Mouse (Mus musculus): ENCODE measurements around the gene Tiparp. TPM values are rescaled to one million over a fixed set of nuclear protein-coding genes. Genes with fewer than 3 reads are reported as not detected.
A peak's percentile ranks its signal among the peaks of the same experiment; 100 is the strongest.

Gene Tiparp
- polyA plus RNA-seq, 1 experiment, result 6.6 TPM

GRCm38 (mm10) chr3:65535087-65535761, 7.0 kb downstream of the Tiparp start:
- no peaks in the 10 kb centered on the region for H3K27me3 ChIP-seq (ENCODE audit: control insufficient read depth, insufficient read depth, low read length)
- DNase-seq, result no peak

GRCm38 (mm10) chr3:65537288-65537687, 9.1 kb downstream of the Tiparp start:
- no peak for TF ChIP-seq POLR2A (IDR thresholded peaks at IDR 0.05; ENCODE audit: control insufficient read depth, extremely low read depth, insufficient read depth, low read length, poor library complexity)
- TF ChIP-seq CTCF (IDR thresholded peaks at IDR 0.05; ENCODE audit: borderline replicate concordance, control insufficient read depth, extremely low read depth, insufficient read depth, low read length, poor library complexity), result no peak
- DNase-seq, result peak; percentile 34
- no peak overlapping the region for H3K27ac ChIP-seq (ENCODE audit: control insufficient read depth, insufficient read depth, low read length)
- H3K4me3 ChIP-seq (ENCODE audit: control insufficient read depth, insufficient read depth, low read length), result no peak overlapping the region
- no peaks in the 10 kb centered on the region for H3K4me1 ChIP-seq (replicated peaks; ENCODE audit: control insufficient read depth, insufficient read depth, low read length)
- no peaks in the 10 kb centered on the region for H3K27me3 ChIP-seq (ENCODE audit: control insufficient read depth, insufficient read depth, low read length)
- H3K36me3 ChIP-seq (ENCODE audit: control insufficient read depth, insufficient read depth, low read length), result no peaks in the 10 kb centered on the region
- 27% methylated on average over 1 of the region's 1 CpGs for WGBS

More at GRCm38 (mm10) chr3:65535087-65535761, 7.0 kb downstream of the Tiparp start:
- Histone ChIP-seq H3K36me3 (ENCODE audit: control insufficient read depth, insufficient read depth, low read length) (no peaks in the 10 kb centered on the region), H3K4me1 (replicated peaks; ENCODE audit: control insufficient read depth, insufficient read depth, low read length) (no peaks in the 10 kb centered on the region), H3K27ac (ENCODE audit: control insufficient read depth, insufficient read depth, low read length) (no peak overlapping the region), H3K4me3 (ENCODE audit: control insufficient read depth, insufficient read depth, low read length) (no peak overlapping the region)
- no peak for TF ChIP-seq CTCF (IDR thresholded peaks at IDR 0.05; ENCODE audit: borderline replicate concordance, control insufficient read depth, extremely low read depth, insufficient read depth, low read length, poor library complexity)
- no peak for TF ChIP-seq POLR2A (IDR thresholded peaks at IDR 0.05; ENCODE audit: control insufficient read depth, extremely low read depth, insufficient read depth, low read length, poor library complexity)

GRCm38 (mm10) chr3:65540906-65541551, 12.8 kb downstream of the Tiparp start:
- no peak for TF ChIP-seq CTCF (IDR thresholded peaks at IDR 0.05; ENCODE audit: borderline replicate concordance, control insufficient read depth, extremely low read depth, insufficient read depth, low read length, poor library complexity)
- no peak for TF ChIP-seq POLR2A (IDR thresholded peaks at IDR 0.05; ENCODE audit: control insufficient read depth, extremely low read depth, insufficient read depth, low read length, poor library complexity)
- no peak for DNase-seq
- Histone ChIP-seq H3K36me3 (ENCODE audit: control insufficient read depth, insufficient read depth, low read length) (no peaks in the 10 kb centered on the region), H3K4me1 (replicated peaks; ENCODE audit: control insufficient read depth, insufficient read depth, low read length) (no peaks in the 10 kb centered on the region), H3K4me3 (ENCODE audit: control insufficient read depth, insufficient read depth, low read length) (no peak overlapping the region), H3K27me3 (ENCODE audit: control insufficient read depth, insufficient read depth, low read length) (no peaks in the 10 kb centered on the region), H3K27ac (ENCODE audit: control insufficient read depth, insufficient read depth, low read length) (no peak overlapping the region)
- WGBS, result 98% methylated on average over 6 of the region's 6 CpGs

- Histone ChIP-seq H3K4me1 (replicated peaks; ENCODE audit: control insufficient read depth, insufficient read depth, low read length) (no peaks in the 10 kb centered on the region), H3K36me3 (ENCODE audit: control insufficient read depth, insufficient read depth, low read length) (no peaks in the 10 kb centered on the region), H3K27me3 (ENCODE audit: control insufficient read depth, insufficient read depth, low read length) (no peaks in the 10 kb centered on the region), H3K27ac (ENCODE audit: control insufficient read depth, insufficient read depth, low read length) (no peak overlapping the region), H3K4me3 (ENCODE audit: control insufficient read depth, insufficient read depth, low read length) (no peak overlapping the region)
- no peak for DNase-seq
- no peak for TF ChIP-seq POLR2A (IDR thresholded peaks at IDR 0.05; ENCODE audit: control insufficient read depth, extremely low read depth, insufficient read depth, low read length, poor library complexity)
- no peak for TF ChIP-seq CTCF (IDR thresholded peaks at IDR 0.05; ENCODE audit: borderline replicate concordance, control insufficient read depth, extremely low read depth, insufficient read depth, low read length, poor library complexity)
- 86% methylated on average over 4 of the region's 4 CpGs for WGBS
These were observed 13.3 kb downstream of the Tiparp start for GRCm38 (mm10) chr3:65541552-65541935.

- H3K4me1 ChIP-seq (replicated peaks; ENCODE audit: control insufficient read depth, insufficient read depth, low read length), result no peaks in the 10 kb centered on the region
- TF ChIP-seq POLR2A (IDR thresholded peaks at IDR 0.05; ENCODE audit: control insufficient read depth, extremely low read depth, insufficient read depth, low read length, poor library complexity) (no peak), CTCF (IDR thresholded peaks at IDR 0.05; ENCODE audit: borderline replicate concordance, control insufficient read depth, extremely low read depth, insufficient read depth, low read length, poor library complexity) (no peak)
- no peak overlapping the region for H3K27ac ChIP-seq (ENCODE audit: control insufficient read depth, insufficient read depth, low read length)
- H3K36me3 ChIP-seq (ENCODE audit: control insufficient read depth, insufficient read depth, low read length), result peaks cover 28% of the 10 kb centered on the region
- WGBS, result 89% methylated on average over 6 of the region's 6 CpGs
- no peaks in the 10 kb centered on the region for H3K27me3 ChIP-seq (ENCODE audit: control insufficient read depth, insufficient read depth, low read length)
- no peak overlapping the region for H3K4me3 ChIP-seq (ENCODE audit: control insufficient read depth, insufficient read depth, low read length)
- DNase-seq, result no peak
These were observed 21.6 kb downstream of the Tiparp start for GRCm38 (mm10) chr3:65549785-65550184.

GRCm38 (mm10) chr3:65551065-65551464, 22.9 kb downstream of the Tiparp start:
- H3K4me3 ChIP-seq (ENCODE audit: control insufficient read depth, insufficient read depth, low read length), result no peak overlapping the region
- 97% methylated on average over 5 of the region's 5 CpGs for WGBS
- DNase-seq, result no peak
- H3K4me1 ChIP-seq (replicated peaks; ENCODE audit: control insufficient read depth, insufficient read depth, low read length), result no peaks in the 10 kb centered on the region
- TF ChIP-seq POLR2A (IDR thresholded peaks at IDR 0.05; ENCODE audit: control insufficient read depth, extremely low read depth, insufficient read depth, low read length, poor library complexity) (no peak), CTCF (IDR thresholded peaks at IDR 0.05; ENCODE audit: borderline replicate concordance, control insufficient read depth, extremely low read depth, insufficient read depth, low read length, poor library complexity) (no peak)
- H3K36me3 ChIP-seq (ENCODE audit: control insufficient read depth, insufficient read depth, low read length), result peaks cover 28% of the 10 kb centered on the region
- no peak overlapping the region for H3K27ac ChIP-seq (ENCODE audit: control insufficient read depth, insufficient read depth, low read length)
- H3K27me3 ChIP-seq (ENCODE audit: control insufficient read depth, insufficient read depth, low read length), result no peaks in the 10 kb centered on the region

All from thymus, adult 2 months (tissue).